Mouse (Mus musculus): ENCODE measurements around the gene Chit1. TPM values are rescaled to one million over a fixed set of nuclear protein-coding genes. Genes with fewer than 3 reads are reported as not detected.

Gene Chit1
- polyA plus RNA-seq, 1 experiment: 0.02 TPM

DNA sequence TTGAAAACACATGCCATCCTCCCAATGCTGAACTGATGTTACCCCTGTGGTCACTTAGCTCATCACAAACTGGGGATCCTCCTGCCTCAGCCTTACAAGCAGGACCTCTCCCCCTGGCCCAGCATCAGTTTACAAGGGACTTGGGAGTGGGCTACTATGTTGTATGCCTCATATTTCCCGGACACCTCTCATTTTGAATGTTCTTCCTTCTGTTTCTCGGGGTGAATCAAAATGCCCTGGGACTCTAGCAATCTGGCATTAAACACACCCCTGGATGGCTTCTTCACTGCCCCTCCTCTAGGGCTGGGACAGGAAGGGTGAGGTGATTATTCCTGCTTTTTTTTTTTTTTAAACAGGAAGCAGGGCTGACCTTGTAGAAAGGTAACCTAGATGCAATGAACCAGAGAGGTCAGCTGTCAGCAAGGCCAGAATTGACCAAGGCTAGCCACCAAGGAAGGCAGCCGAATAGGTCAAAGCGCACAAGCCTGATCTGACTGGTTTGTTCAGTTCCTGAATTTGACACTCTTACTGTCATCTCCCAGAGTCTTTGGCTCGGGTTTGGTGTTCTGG lies 30.1 kb upstream of the Chit1 start:
- H3K79me2 ChIP-seq (ENCODE audit: control insufficient read depth, insufficient read depth): peaks cover 23% of the 10 kb centered on the region
- no peaks in the 10 kb centered on the region for H3K27me3 ChIP-seq (ENCODE audit: control insufficient read depth, insufficient read depth, insufficient read length)

DNA sequence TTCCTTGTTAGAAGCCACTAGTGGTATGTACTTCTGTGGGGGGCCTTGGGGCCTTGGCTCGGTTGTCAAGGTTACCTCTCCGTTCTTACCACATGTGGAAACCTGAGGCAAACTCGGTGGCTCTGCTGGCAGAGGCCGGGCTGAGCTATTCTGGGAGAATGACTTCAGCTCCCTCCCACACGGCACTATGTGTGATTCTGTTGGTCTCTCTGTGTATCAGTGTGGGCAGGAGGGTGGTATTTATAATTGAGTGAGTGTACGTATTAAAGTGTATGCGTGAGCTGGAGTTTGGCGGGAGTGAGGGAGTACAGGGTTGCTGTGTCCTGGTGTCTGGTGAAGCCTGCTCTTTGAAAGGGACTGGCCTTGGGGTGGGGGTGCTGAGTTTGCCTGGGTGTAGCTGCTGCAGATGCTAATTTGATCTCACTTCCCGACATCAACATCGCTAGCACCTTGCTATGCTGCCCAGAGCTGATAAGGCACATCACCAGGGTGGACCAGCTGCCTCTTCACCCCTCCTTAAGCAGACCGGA lies 28.0 kb upstream of the Chit1 start:
- TF ChIP-seq CEBPB (IDR thresholded peaks at IDR 0.05; ENCODE audit: low read depth) (no peak), FOSL1 (IDR thresholded peaks at IDR 0.05; ENCODE audit: insufficient read depth, low read length, poor library complexity, severe bottlenecking) (no peak), CTCF (IDR thresholded peaks at IDR 0.05; ENCODE audit: control insufficient read depth, insufficient read depth, insufficient read length) (no peak), USF1 (IDR thresholded peaks at IDR 0.05; ENCODE audit: low read depth) (no peak), MYOG (IDR thresholded peaks at IDR 0.05; ENCODE audit: control insufficient read depth, extremely low read depth, insufficient read length) (no peak), MAX (IDR thresholded peaks at IDR 0.05) (no peak), MYOD1 (IDR thresholded peaks at IDR 0.05; ENCODE audit: control insufficient read depth, insufficient read length, low read depth) (no peak)
- H3K79me3 ChIP-seq (ENCODE audit: low read depth): no peaks in the 10 kb centered on the region
- no peaks in the 10 kb centered on the region for H3K36me3 ChIP-seq (ENCODE audit: control insufficient read depth, insufficient read depth)
- H3K79me2 ChIP-seq (ENCODE audit: control insufficient read depth, insufficient read depth): peaks cover 8% of the 10 kb centered on the region
- H3ac ChIP-seq (ENCODE audit: control insufficient read depth, insufficient read length, low read depth): peak overlapping the region; percentile 25
- no peaks in the 10 kb centered on the region for H3K27me3 ChIP-seq (ENCODE audit: control insufficient read depth, insufficient read depth, insufficient read length)
- H3K4me3 ChIP-seq (ENCODE audit: insufficient read depth, poor library complexity, severe bottlenecking): no peak overlapping the region

More for the DNA sequence above, 30.1 kb upstream of the Chit1 start:
- H3K36me3 ChIP-seq (ENCODE audit: control insufficient read depth, insufficient read depth): peaks cover 7% of the 10 kb centered on the region
- H3K4me3 ChIP-seq (ENCODE audit: insufficient read depth, poor library complexity, severe bottlenecking): no peak overlapping the region
- peaks cover 3% of the 10 kb centered on the region for H3K79me3 ChIP-seq (ENCODE audit: low read depth)
- TF ChIP-seq MYOG (IDR thresholded peaks at IDR 0.05; ENCODE audit: control insufficient read depth, extremely low read depth, insufficient read length): no peak
- TF ChIP-seq CTCF (IDR thresholded peaks at IDR 0.05; ENCODE audit: control insufficient read depth, insufficient read depth, insufficient read length): no peak
- no peak for TF ChIP-seq MAX (IDR thresholded peaks at IDR 0.05)
- TF ChIP-seq CEBPB (IDR thresholded peaks at IDR 0.05; ENCODE audit: low read depth): no peak
- no peak for TF ChIP-seq USF1 (IDR thresholded peaks at IDR 0.05; ENCODE audit: low read depth)
- no peak for TF ChIP-seq FOSL1 (IDR thresholded peaks at IDR 0.05; ENCODE audit: insufficient read depth, low read length, poor library complexity, severe bottlenecking)
- TF ChIP-seq MYOD1 (IDR thresholded peaks at IDR 0.05; ENCODE audit: control insufficient read depth, insufficient read length, low read depth): no peak
- H3ac ChIP-seq (ENCODE audit: control insufficient read depth, insufficient read length, low read depth): no peak overlapping the region

- H3K27me3 ChIP-seq (ENCODE audit: control insufficient read depth, insufficient read depth, insufficient read length): no peaks in the 10 kb centered on the region
- no peak overlapping the region for H3ac ChIP-seq (ENCODE audit: control insufficient read depth, insufficient read length, low read depth)
- peaks cover 1% of the 10 kb centered on the region for H3K79me2 ChIP-seq (ENCODE audit: control insufficient read depth, insufficient read depth)
- H3K79me3 ChIP-seq (ENCODE audit: low read depth): no peaks in the 10 kb centered on the region
- H3K4me3 ChIP-seq (ENCODE audit: insufficient read depth, poor library complexity, severe bottlenecking): no peak overlapping the region
- TF ChIP-seq USF1 (IDR thresholded peaks at IDR 0.05; ENCODE audit: low read depth) (no peak), MYOD1 (IDR thresholded peaks at IDR 0.05; ENCODE audit: control insufficient read depth, insufficient read length, low read depth) (no peak), MAX (IDR thresholded peaks at IDR 0.05) (no peak), CTCF (IDR thresholded peaks at IDR 0.05; ENCODE audit: control insufficient read depth, insufficient read depth, insufficient read length) (no peak), FOSL1 (IDR thresholded peaks at IDR 0.05; ENCODE audit: insufficient read depth, low read length, poor library complexity, severe bottlenecking) (no peak), MYOG (IDR thresholded peaks at IDR 0.05; ENCODE audit: control insufficient read depth, extremely low read depth, insufficient read length) (no peak), CEBPB (IDR thresholded peaks at IDR 0.05; ENCODE audit: low read depth) (no peak)
- H3K36me3 ChIP-seq (ENCODE audit: control insufficient read depth, insufficient read depth): no peaks in the 10 kb centered on the region
Measured at GRCm38 (mm10) chr1:134083676-134084075, 27.4 kb upstream of the Chit1 start.

- Histone ChIP-seq H3ac (ENCODE audit: control insufficient read depth, insufficient read length, low read depth) (no peak overlapping the region), H3K79me3 (ENCODE audit: low read depth) (no peaks in the 10 kb centered on the region), H3K27me3 (ENCODE audit: control insufficient read depth, insufficient read depth, insufficient read length) (no peaks in the 10 kb centered on the region), H3K79me2 (ENCODE audit: control insufficient read depth, insufficient read depth) (no peaks in the 10 kb centered on the region), H3K4me3 (ENCODE audit: insufficient read depth, poor library complexity, severe bottlenecking) (no peak overlapping the region), H3K36me3 (ENCODE audit: control insufficient read depth, insufficient read depth) (no peaks in the 10 kb centered on the region)
- TF ChIP-seq CTCF (IDR thresholded peaks at IDR 0.05; ENCODE audit: control insufficient read depth, insufficient read depth, insufficient read length) (no peak), USF1 (IDR thresholded peaks at IDR 0.05; ENCODE audit: low read depth) (no peak), CEBPB (IDR thresholded peaks at IDR 0.05; ENCODE audit: low read depth) (no peak), MAX (IDR thresholded peaks at IDR 0.05) (no peak), FOSL1 (IDR thresholded peaks at IDR 0.05; ENCODE audit: insufficient read depth, low read length, poor library complexity, severe bottlenecking) (no peak), MYOG (IDR thresholded peaks at IDR 0.05; ENCODE audit: control insufficient read depth, extremely low read depth, insufficient read length) (no peak), MYOD1 (IDR thresholded peaks at IDR 0.05; ENCODE audit: control insufficient read depth, insufficient read length, low read depth) (no peak)
Measured at GRCm38 (mm10) chr1:134084128-134084527, 26.9 kb upstream of the Chit1 start.

DNA sequence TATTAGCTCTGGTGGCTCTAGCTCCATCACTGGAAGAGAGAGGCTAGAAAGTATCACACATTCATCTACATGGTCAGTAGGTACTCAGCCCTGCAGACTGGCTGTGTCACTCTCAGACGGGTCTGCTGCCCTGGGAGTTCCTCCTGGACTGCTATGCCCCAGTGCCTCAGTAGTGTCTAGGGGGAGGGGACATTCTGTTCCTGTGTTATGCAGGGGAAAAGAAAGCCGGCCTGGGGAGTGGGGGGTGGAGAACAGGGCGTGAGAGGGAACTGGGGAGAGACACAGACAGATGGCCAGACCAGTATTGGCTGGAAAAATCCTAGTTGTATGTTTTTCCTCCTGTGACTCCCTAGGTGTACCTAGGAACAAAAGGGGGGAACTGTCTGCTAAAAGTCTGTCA lies 25.0 kb upstream of the Chit1 start:
- no peaks in the 10 kb centered on the region for H3K79me2 ChIP-seq (ENCODE audit: control insufficient read depth, insufficient read depth)
- TF ChIP-seq USF1 (IDR thresholded peaks at IDR 0.05; ENCODE audit: low read depth) (no peak), FOSL1 (IDR thresholded peaks at IDR 0.05; ENCODE audit: insufficient read depth, low read length, poor library complexity, severe bottlenecking) (no peak), MAX (IDR thresholded peaks at IDR 0.05) (no peak), CEBPB (IDR thresholded peaks at IDR 0.05; ENCODE audit: low read depth) (no peak), CTCF (IDR thresholded peaks at IDR 0.05; ENCODE audit: control insufficient read depth, insufficient read depth, insufficient read length) (no peak), MYOD1 (IDR thresholded peaks at IDR 0.05; ENCODE audit: control insufficient read depth, insufficient read length, low read depth) (no peak), MYOG (IDR thresholded peaks at IDR 0.05; ENCODE audit: control insufficient read depth, extremely low read depth, insufficient read length) (no peak)
- peak overlapping the region; percentile 16 for H3ac ChIP-seq (ENCODE audit: control insufficient read depth, insufficient read length, low read depth)
- no peaks in the 10 kb centered on the region for H3K79me3 ChIP-seq (ENCODE audit: low read depth)
- H3K4me3 ChIP-seq (ENCODE audit: insufficient read depth, poor library complexity, severe bottlenecking): no peak overlapping the region
- no peaks in the 10 kb centered on the region for H3K27me3 ChIP-seq (ENCODE audit: control insufficient read depth, insufficient read depth, insufficient read length)
- no peaks in the 10 kb centered on the region for H3K36me3 ChIP-seq (ENCODE audit: control insufficient read depth, insufficient read depth)
